Mouse (Mus musculus): ENCODE results near the gene Nr3c2. TPM values are rescaled to one million over a fixed set of nuclear protein-coding genes. Genes with fewer than 3 reads are reported as not detected.

Nr3c2 gene
- total RNA-seq, 2 experiments from 2014 or later, result 152 to 172 TPM

DNA sequence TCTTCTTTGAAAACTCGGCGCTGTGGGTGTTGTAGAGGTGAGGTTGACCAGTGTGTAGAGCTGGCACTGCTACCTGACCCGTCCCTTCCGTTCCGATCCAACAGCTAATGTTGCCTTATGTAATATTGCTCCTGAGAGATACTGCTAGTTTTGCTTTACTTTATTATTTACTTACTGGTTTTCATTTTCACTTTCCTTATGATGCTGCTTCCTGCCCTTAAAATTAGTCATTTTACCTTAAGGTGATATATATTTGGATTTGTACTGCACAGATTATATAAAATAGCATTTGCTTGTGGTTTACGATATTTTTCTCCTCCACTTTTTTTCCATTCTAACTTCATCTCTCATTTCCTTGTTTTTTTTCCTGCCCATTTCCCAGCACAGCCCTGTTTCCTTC is 157.6 kb downstream of the Nr3c2 start:
- DNase-seq, result no peak

DNA sequence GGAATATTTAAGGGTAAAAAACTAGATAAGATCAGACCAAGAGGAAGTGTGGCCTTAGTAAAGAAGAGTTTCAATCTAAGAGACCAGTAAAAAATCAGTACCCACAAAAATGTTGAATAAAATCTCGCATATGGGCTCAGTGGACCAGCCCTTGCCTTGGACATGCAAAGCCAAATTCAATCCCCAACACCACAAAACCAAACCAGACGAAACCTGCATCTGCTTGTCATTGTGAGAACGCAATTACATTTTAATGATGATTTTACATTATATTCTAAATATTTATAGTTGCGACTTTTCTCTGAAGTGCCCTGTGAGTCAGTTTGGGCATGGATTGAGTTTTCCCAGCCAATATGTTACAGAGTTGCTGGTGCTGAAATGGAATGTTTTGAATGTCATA is 183.4 kb downstream of the Nr3c2 start:
- no peak for DNase-seq

DNA sequence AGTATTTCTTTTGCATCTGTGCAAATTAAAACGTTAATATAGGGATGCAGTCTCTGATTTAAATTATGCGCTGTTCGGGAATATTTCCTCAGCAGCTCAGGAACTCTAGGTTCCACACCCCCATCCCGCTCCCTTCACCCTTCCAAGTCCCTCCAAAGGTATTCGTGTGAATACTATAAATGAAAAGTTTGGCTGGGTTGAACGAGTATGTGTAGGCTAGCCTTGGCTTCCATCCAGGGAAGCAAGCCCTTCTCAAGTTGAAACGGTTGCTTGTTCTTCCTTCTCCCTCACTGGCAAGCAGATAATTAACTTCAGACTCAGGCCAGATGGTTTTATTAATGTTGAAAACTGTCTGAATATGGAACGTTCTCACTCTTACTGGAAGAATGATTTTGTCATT is 186.8 kb downstream of the Nr3c2 start:
- peak in 1 of 2 experiments; percentile 28 for DNase-seq

DNA sequence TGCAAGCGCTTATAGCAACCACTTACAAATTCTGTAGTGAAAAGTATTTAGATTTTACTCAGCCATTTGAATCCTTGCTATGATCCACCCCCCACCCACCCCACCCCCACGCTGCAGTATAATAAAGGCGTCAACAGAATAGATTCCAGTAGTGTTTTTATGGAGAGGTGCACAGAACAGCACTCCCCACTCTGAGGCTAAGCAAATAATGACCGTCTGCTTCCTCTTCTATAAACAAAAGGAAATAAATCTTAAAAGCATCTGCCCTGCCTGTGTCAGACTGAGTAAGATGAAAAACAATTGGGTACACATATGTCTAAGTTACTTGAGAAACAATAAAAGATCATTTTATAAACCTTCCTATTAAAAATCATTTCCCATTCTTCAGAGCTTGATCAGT is 197.5 kb downstream of the Nr3c2 start:
- no peak for DNase-seq

DNA sequence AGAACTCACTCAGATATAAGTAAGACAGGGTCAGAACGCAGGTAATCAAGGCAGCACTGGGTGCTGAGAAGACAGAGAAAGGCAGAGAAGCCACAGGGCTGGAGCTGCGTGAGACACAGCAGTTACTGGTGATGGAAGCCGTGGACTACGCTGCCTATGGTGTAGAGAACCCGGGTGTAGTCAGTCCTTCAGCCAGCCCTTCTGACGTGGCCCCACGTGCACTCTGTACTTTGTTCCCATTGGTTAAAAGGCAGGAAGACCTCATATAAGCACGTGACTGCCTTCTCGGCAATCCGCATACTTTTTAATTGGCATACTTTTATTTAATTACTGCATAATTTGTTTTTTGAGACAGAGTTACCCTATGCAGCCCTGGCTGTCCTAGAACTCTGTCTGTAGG is 198.9 kb downstream of the Nr3c2 start:
- no peak for DNase-seq

DNA sequence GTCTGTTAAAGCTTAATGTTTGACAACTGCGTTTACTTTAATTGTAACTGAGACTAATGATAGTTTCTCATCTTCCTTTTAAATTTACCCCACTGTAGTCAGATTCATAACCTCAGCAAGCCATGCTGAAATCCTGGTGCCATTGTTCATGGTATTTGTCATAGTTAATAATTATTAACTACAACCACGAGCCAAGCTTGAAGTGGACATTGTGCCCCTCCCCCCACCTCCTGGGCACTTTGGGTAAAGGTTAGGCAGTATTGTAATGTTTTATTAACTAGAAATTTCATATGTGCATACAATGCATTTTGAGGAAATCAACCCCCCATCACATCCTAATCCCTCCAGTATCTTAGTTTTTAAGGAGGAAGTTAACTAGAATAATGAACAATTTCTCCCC is 201.1 kb downstream of the Nr3c2 start:
- no peak for DNase-seq

DNA sequence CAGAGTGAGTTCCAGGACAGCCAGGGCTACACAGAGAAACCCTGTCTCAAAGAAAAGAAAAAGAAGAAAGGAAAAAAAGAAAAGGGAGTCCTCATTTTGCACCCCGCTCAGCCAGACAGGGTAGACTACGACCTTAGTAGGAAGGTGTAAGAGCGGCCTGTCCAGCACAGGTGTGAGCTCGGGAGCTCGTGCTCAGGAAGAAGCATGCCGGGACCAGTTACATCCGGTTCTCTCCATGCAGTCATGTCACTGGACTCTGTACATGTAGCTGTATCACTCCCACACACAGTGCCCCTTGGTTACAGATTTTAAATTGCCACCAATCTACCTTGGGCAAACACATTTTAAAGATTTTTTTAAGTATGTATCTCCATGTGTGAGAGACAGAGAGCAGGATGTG is 203.6 kb downstream of the Nr3c2 start:
- no peak for DNase-seq

DNA sequence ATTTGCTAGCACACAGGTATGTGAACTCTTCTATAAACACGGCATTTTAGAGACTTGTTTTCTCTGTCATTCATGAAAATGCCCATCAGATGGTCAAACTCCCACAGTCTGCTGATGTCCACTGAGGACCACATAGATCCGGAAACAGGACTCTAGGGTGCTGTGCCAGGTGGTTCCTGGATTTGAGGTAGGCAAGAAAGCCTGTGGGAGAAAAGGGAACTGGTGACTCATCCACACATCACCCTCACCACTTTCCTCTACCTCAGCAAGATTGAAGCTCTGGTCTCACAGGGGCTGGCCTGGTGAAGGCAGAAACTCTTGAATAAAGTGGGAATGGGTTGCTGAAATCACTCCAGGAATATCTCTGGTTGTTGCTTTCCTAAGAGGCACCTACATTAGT is 213.5 kb downstream of the Nr3c2 start:
- DNase-seq, result no peak

DNA sequence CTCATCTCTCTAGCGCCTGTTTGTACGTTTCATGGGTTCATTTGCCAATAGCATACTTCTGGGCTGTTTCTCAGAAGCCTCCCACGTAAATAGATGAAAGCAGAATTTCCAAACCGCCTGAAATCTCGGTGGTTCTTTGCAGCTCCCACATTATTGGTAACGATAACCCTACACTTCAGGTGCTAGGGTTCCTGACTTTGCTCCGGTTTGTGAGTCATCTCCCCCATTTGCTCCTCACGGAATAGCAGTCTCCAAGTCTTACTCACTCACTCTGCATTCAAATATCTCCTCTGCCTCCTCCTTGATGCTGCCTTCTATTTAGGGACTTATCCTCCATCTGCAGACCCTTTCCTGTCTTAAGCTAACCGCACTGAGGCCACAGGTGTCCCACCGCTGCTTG is 215.5 kb downstream of the Nr3c2 start:
- peak in 1 of 2 experiments; percentile 19 for DNase-seq

DNA sequence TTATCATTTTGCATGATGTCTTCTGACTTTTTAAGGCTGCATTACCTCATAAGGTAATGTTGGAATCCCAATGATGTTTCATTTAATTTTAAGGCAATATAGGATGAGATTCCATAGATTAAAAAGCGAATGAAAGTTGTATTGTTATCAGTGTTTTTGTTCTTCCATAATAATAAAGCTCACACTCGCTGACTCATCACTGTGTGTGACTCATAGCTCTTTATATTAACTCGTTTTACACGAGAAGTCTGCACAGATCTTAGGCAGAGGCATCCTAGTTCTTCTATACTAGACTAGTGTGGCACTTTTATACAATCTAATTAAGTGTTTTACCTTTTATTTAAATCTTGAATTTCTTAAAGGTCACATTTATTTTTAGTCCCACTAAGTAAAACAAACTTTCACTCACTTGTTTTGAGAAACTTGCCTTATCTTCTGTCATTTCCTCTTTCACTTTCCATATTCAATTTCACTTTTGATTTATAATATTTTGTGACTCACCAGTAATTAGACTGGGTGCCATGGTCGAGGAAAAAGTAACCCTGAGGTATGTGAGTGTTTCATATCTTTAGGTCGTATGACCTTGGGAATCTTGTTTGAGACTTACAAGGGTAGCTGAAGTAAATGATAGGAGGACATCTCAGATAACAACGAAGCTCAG is 217.3 kb downstream of the Nr3c2 start:
- no peak for DNase-seq

DNA sequence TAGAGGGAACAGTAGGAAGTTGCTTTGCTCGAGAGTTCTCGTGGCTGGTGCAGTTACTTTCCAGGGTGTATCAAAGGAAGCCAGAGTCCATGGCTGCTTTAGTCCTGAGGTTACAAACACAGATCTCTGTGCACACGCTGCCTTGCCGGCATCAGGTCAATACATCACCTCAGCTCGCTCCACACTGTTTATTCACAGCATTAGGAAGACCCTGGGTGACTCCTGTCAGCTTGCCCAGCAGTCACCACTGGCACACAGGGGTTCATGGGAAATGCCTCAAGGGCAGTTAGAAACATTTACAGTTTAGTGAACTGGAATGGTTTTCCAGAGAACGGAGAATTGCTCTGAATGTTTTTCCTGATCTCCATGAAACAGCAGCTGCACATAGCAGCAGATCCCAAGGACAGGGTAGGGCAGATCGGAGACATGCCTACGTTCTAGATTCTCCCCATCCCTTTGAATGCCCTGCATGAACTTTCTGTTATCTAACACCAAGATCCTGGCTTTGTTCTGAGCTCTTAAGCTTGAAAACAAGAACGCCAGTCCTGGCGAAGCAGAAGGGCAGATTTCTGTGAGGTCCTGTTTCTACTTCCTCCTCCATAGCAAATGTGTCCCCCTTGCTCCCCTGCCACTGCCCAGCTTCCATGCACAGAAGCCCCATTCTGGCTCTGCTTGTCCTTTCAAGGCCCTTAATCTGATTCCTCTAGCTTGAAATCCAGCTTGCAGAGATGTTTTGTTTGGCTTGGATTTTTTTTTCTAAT is 221.7 kb downstream of the Nr3c2 start:
- no peak for DNase-seq

DNA sequence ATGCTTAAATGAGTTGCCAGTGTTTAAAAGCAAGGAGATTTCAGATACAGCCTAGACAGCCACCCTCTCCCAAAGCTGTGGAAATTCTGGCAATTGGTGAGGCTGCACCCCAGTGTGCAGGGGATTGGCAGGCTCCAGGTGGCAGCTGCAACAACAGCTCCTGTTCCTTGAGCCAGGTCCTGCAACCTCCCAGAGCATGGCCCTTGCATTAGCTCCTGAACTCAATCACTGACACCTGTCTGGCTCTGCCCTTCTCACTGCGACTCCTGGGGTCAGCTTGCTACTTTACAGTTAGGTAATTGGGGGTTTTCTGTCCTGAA is 222.3 kb downstream of the Nr3c2 start:
- DNase-seq, result no peak

DNA sequence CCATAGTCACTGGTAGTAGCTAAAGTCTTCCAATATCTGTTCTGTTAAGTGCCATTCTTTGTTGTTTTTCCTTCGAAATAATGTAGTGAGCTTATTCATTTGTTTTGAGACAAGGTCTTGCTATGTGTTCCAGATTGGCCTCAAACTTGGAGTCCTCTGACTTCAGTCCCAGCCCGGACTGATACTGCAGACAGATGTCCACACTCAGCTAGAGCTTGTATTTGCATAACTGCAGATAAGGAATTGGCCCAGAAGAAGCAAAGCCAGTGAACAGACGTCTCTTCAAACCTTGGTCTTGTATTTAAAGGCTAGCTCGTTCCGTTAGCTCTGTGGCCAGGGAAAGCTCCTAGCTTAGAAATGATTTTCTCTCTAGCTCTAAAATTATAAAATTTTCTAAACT is 223.1 kb downstream of the Nr3c2 start:
- DNase-seq, result no peak

DNA sequence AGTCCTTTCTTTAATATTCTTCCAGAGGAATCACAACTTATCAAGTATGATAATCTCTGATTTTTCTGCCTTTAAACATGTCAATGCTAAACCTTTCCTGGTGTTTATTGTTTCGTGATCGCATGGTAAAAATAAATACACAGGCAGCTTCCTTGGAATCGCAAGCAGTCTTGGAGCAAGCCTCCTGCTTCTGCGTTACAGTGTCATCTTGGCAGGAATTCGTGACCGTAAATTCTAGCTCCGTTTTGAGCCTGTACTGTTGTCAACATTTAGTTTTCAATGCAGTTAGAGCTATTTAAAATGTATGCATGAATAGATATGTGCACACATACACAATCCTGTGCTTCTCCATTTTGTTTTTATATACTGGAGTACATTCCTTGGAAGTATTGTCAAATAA is 226.5 kb downstream of the Nr3c2 start:
- DNase-seq, result no peak

DNA sequence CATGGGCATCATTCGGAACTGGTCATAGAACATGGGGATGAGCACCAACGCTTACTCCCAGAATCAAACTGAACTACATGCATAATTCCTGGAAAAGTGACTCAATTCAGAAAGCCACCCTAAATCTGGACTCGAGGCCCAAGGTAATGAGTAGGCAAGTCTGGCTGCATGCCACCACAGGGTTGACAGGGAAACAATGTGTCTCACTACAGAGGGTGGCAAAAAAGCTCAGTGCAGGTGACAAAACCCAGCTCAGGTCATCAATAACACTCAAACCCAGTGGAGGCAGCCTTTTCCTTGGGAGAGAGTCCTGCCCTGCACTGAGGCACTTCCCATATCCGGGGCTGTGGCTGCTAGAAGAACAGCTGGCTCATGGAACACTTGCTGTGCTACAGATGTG is 228.8 kb downstream of the Nr3c2 start:
- DNase-seq, result no peak

DNA sequence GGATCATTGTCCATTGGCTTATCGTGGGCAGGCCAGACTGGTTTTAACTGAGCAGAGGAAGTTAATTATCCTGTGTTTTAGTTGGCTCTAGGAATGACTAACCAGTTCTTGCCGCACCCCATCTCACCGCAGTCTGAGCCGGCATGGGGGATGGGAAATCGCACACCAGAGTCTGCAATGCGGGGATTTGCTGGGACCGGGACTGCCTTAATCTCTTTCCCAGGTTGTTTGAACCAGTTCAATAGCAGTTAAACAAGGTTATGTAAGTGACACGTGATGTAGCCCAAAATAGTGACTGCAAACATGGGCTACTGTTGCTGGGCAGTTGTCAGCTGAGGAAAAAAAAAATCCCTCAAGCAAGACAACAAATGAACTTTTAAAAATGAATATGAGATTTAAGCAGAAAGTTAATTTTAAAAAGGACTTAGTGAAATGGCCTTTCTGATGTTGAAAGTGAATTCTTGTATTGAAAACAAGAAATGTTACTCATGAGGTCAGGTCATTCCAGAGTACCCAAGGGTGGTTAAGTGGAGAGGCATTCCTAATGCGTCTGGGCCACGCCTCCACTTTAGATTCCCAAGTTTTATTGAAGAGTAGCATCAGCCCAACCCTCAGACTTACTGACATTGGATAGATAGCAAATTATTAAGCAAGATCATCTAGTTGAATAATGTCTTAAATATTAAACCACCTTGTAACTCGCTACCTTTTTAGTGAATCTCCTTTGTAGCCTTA is 233.8 kb downstream of the Nr3c2 start:
- no peak for DNase-seq

DNA sequence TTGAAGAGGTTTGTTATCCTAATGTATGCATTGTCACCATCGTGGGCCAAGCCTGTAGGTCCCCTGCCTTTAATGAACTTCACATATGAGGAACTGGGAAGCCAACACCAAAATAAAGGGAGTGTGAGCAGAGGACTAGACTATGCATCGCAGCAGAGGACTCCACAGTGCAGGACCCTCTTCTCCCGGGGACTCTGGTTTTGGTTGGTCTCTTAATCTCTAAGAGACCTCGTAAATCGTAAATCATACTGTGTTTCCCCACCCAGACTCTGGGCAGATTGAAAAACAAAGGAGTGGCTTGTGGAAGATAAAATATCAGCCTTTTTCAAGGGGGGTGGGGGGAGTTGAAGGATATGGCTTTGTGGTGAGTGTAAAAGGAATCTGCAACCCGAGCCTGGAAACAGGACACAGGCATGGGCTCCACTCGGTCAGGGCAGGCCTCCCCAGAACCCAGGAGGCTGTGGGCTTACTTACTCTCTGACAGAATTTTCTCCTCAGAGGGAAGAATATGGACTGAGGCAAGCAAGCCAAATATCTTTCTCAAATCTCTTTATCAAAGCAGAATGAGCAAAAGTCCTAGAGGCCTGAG is 234.6 kb downstream of the Nr3c2 start:
- DNase-seq, result no peak

DNA sequence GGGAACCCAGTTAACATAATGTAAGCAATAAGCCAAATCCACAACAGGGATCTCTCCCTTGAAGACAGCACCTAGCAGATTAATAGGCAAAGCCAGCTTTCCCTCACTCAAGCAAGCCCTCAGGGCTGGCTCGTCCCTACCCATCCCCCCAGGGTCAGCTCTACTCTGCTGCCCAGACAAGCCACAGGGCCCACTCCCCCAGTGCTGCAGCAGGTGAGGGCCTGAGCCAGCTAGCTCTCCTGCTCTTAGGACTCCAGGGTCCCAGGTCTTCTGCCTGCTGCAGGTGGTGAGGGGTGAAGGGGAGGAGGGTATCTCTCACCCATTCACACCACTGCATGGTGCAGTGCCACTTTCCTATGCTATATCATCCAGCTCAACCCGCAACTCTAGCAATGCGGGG is 246.0 kb downstream of the Nr3c2 start:
- DNase-seq, result no peak

DNA sequence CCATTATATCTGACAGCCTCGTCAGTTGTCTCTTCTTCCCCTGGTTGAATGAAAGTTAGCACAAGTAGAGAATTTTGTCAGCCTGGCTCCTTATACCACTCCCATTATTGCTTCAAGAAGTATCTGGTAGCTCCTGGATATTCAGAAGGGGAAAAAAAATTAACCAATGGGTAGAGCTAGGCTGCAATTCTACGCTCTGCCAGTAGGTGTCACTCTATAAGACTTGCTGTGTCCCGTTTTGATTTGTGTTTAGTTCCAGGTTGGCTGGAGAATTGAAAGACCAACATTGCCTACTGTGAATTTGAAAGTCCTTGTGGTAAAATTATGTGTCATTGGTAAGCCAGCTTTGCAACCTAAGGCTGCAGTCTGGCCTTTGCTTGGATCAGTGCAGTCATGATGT is 255.3 kb downstream of the Nr3c2 start:
- no peak for DNase-seq

DNA sequence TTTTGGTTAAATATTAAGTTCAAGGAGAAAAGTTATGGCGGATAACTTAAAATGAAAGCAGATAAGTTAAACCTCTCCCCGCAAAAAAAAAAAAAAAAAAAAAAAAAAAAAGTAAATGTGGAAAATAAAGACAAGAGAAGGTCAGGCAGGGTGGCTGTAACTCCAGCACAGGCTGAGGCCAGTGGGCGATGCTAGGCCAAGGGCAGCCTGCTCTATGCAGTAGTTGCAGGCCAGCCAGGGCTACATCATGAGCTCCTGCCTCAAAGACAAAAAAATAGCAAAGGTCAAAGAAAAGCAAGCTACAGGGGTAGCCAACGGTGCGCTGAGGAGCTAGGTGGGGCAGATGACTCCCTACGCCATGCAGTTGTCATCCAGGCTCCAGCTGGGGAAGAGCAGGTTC is 270.1 kb downstream of the Nr3c2 start:
- DNase-seq, result no peak

DNA sequence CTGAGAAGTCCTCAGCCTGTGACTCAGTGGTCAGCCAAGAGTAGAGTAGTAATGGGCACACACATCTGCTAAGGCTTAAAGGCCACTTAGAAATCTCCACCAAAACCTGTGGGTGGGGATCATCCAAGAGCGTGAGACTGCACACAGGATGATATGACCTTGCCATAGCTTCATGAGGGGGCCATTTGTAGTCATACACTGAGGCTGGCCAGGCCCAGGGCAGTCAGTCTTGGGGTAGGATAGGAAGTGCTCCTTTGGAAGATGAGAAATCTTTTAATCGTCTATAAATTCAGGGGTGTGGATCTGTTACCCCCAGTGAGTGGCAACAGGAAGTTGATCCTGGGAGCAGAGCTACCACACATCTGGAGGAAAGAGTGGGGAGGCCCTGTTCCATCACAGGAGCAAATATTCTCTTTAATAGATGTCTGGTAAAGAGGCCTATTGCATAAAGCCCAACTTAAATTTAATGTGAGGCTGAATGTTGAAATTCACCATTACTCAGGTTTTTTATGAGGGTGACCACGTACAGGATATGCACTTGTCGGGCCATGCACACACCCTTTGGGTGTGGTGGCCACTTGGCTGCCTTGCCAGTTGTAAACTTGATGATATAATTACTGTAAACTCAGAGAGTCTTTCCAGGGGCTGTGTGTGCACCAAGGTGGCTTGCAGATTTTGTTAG is 270.7 kb downstream of the Nr3c2 start:
- DNase-seq, result no peak

DNA sequence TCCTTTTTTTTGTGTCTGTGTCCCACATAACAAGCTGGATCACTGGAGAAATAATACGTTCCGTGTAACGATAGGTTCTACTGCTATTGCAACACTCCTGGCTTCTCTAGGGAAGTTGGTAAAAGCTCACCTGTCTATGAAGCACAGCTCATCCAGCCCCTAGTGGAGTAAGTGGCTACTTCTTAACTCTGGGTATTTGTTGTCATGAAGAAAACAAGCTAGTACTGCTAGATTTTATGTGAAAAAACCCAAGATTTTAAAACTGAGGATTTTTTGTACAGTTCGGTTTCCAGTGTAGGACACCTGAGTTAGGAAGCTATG is 271.2 kb downstream of the Nr3c2 start:
- no peak for DNase-seq

DNA sequence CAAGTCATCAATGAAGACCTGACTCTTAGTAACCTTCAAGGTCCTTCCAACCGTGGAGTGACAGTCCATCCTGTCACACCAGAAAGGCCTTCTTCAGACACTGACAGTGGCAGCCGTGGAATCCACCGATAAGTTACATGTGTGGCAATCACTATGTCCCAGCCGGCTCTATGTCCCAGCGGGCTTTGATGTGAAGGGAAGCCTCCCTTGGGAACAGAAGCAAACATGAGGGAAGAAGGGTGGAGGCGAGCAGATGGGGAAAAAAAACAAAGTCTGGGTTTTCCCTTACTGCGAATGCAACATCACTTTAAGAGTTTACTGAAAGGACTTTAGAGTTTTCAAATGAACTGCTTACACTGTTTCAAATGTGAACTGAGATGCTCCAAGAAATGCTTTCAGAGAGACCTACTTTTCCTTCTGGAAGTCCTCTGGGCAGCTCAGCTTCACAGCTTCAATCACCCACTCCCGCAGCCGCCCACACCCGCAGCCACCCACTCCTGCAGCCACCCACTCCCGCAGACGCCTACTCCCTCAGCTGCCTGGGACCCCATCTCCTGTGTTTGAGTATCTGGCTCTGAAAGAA is 273.9 kb downstream of the Nr3c2 start:
- no peak for DNase-seq
